In genomic region chr7:114045814-114046213, GRCm38 (mm10) we compare ENCODE assay signal across 24 mouse cellular contexts.
DNase-seq lines count a peak whose midpoint lies in the region; ATAC-seq and TF ChIP-seq lines count a peak whose summit lies in the region.
"Had no signal": no experiment of that assay in that cellular context is flagged by ENCODE, and none has a peak within 500 bp of the region (broad histone marks: within the 10 kb centered on the region; RNA-seq: fewer than 3 reads in every experiment).

No protein-coding gene starts in this region.

- H3K9ac ChIP-seq in heart, embryonic 12.5 days, result no peak overlapping the region
- H3K9ac ChIP-seq in heart, adult 2 months (ENCODE audit: low read depth, low read length), result no peak overlapping the region
- no peak overlapping the region for H3K9ac ChIP-seq in intestine, embryonic 15.5 days
- H3K9ac ChIP-seq in intestine, postnatal 0 days (ENCODE audit: low read depth, low read length), result no peak overlapping the region
- no peak overlapping the region for H3K9ac ChIP-seq in kidney, embryonic 16.5 days (replicated peaks; ENCODE audit: low read length)
- H3K9ac ChIP-seq: embryonic facial prominence, embryonic 13.5 days; forebrain, postnatal 0 days; hindbrain, embryonic 12.5 days; hindbrain, embryonic 15.5 days had no signal

- no peak for ATAC-seq in heart, embryonic 12.5 days (ENCODE audit: insufficient number of reproducible peaks, low FRiP score)
- peak; percentile 64; the same call in 1 of the 2 replicates for ATAC-seq in intestine, embryonic 15.5 days
- ATAC-seq in intestine, postnatal 0 days, result peak; percentile 59
- no peak for ATAC-seq in cerebellum, adult (ENCODE audit: insufficient number of reproducible peaks, low FRiP score, low TSS enrichment)
- ATAC-seq in kidney, embryonic 16.5 days (ENCODE audit: low FRiP score, low TSS enrichment), result no peak
- ATAC-seq: CD4-positive, CD25-positive, alpha-beta regulatory T cell, adult 4 months; forebrain, embryonic 14.5 days; forebrain, postnatal 0 days had no signal

- DNase-seq in heart, adult 2 months, result no peak
- DNase-seq: adrenal gland, adult 2 months; adrenal gland, postnatal 14 days; cerebellum, adult 11-12 months; cerebellum, adult 8-10 months; cerebellum, postnatal 10 days; cerebellum, postnatal 36 days; embryo, embryonic 11 days; forebrain, postnatal 0 days; gastrocnemius, postnatal 10 days; gastrocnemius, postnatal 36 days; kidney, adult 11 months had no signal

- peak overlapping the region; percentile 46; the same call in 1 of the 2 replicates for H3K27ac ChIP-seq in heart, embryonic 12.5 days (ENCODE audit: poor library complexity, severe bottlenecking)
- no peak overlapping the region for H3K27ac ChIP-seq in heart, adult 2 months
- H3K27ac ChIP-seq in intestine, embryonic 15.5 days, result no peak overlapping the region
- no peak overlapping the region for H3K27ac ChIP-seq in intestine, postnatal 0 days (ENCODE audit: low read depth, low read length)
- no peak overlapping the region for H3K27ac ChIP-seq in kidney, embryonic 16.5 days (ENCODE audit: low read length)
- H3K27ac ChIP-seq: embryonic facial prominence, embryonic 10.5 days; embryonic facial prominence, embryonic 13.5 days; hindbrain, embryonic 12.5 days; hindbrain, embryonic 15.5 days had no signal

- H3K4me2 ChIP-seq in heart, embryonic 12.5 days, result no peak overlapping the region
- H3K4me2 ChIP-seq in intestine, embryonic 15.5 days (replicated peaks), result no peak overlapping the region
- H3K4me2 ChIP-seq in intestine, postnatal 0 days (replicated peaks; ENCODE audit: low read depth), result no peak overlapping the region
- H3K4me2 ChIP-seq in kidney, embryonic 16.5 days (replicated peaks; ENCODE audit: low read depth, low read length), result no peak overlapping the region
- H3K4me2 ChIP-seq: embryonic facial prominence, embryonic 13.5 days; hindbrain, embryonic 12.5 days; hindbrain, embryonic 15.5 days had no signal

- peaks cover 39% of the 10 kb centered on the region for H3K36me3 ChIP-seq in heart, embryonic 12.5 days
- peaks cover 7% of the 10 kb centered on the region for H3K36me3 ChIP-seq in heart, adult 2 months (ENCODE audit: control insufficient read depth, insufficient read depth, low read length)
- H3K36me3 ChIP-seq in intestine, embryonic 15.5 days, result peaks cover 7% of the 10 kb centered on the region
- peaks cover 14% of the 10 kb centered on the region; the same call in 1 of the 2 replicates for H3K36me3 ChIP-seq in intestine, postnatal 0 days (ENCODE audit: control insufficient read depth, insufficient read depth)
- H3K36me3 ChIP-seq in kidney, embryonic 16.5 days (ENCODE audit: insufficient read depth, low read length), result peaks cover 12% of the 10 kb centered on the region; the same call in 1 of the 2 replicates
- H3K36me3 ChIP-seq: hindbrain, embryonic 12.5 days had no signal

- WGBS in heart, embryonic 12.5 days, result 62% methylated on average over 2 of the region's 2 CpGs
- 83% methylated on average over 2 of the region's 2 CpGs for WGBS in heart, adult 2 months
- 40% methylated on average over 2 of the region's 2 CpGs for WGBS in intestine, embryonic 15.5 days
- WGBS in intestine, postnatal 0 days, result 38% methylated on average over 2 of the region's 2 CpGs
- WGBS in kidney, embryonic 16.5 days, result 62% methylated on average over 2 of the region's 2 CpGs

- no peaks in the 10 kb centered on the region for H3K27me3 ChIP-seq in heart, embryonic 12.5 days (replicated peaks)
- no peaks in the 10 kb centered on the region for H3K27me3 ChIP-seq in heart, adult 2 months (ENCODE audit: control insufficient read depth, insufficient read depth, low read length)
- no peaks in the 10 kb centered on the region for H3K27me3 ChIP-seq in intestine, embryonic 15.5 days (replicated peaks)
- no peaks in the 10 kb centered on the region for H3K27me3 ChIP-seq in intestine, postnatal 0 days (replicated peaks; ENCODE audit: control insufficient read depth, insufficient read depth, low read length)
- no peaks in the 10 kb centered on the region for H3K27me3 ChIP-seq in kidney, embryonic 16.5 days (ENCODE audit: insufficient read depth, low read length)
- H3K27me3 ChIP-seq: embryonic facial prominence, embryonic 13.5 days; hindbrain, embryonic 12.5 days; hindbrain, embryonic 15.5 days had no signal

- no peak overlapping the region for H3K4me3 ChIP-seq in heart, embryonic 12.5 days
- H3K4me3 ChIP-seq in heart, adult 2 months, result no peak overlapping the region
- H3K4me3 ChIP-seq in intestine, embryonic 15.5 days (replicated peaks), result no peak overlapping the region
- H3K4me3 ChIP-seq in intestine, postnatal 0 days (ENCODE audit: low read depth, low read length), result no peak overlapping the region
- no peak overlapping the region for H3K4me3 ChIP-seq in kidney, embryonic 16.5 days (ENCODE audit: low read length)
- H3K4me3 ChIP-seq: embryonic facial prominence, embryonic 10.5 days; embryonic facial prominence, embryonic 13.5 days; erythroblast, embryonic 14.5 days; hindbrain, embryonic 12.5 days; hindbrain, embryonic 15.5 days had no signal

- H3K79me2 ChIP-seq in heart, adult 2 months (replicated peaks; ENCODE audit: control insufficient read depth, insufficient read depth, low read length), result 0 out of 2 replicates have a peak, but pooled peaks cover 1% of the 10 kb centered on the region

- peaks cover 51% of the 10 kb centered on the region for H3K4me1 ChIP-seq in heart, embryonic 12.5 days (replicated peaks)
- peaks cover 4% of the 10 kb centered on the region for H3K4me1 ChIP-seq in heart, adult 2 months (ENCODE audit: control insufficient read depth, insufficient read depth, low read length)
- 0 out of 2 replicates have a peak, but pooled peaks cover 2% of the 10 kb centered on the region for H3K4me1 ChIP-seq in intestine, embryonic 15.5 days (replicated peaks)
- no peaks in the 10 kb centered on the region for H3K4me1 ChIP-seq in intestine, postnatal 0 days (replicated peaks; ENCODE audit: control insufficient read depth, insufficient read depth, low read length)
- H3K4me1 ChIP-seq in kidney, embryonic 16.5 days (ENCODE audit: insufficient read depth, low read length), result peaks cover 4% of the 10 kb centered on the region; the same call in 1 of the 2 replicates
- H3K4me1 ChIP-seq: hindbrain, embryonic 12.5 days had no signal

- no peaks in the 10 kb centered on the region for H3K9me3 ChIP-seq in heart, embryonic 12.5 days (replicated peaks)
- no peaks in the 10 kb centered on the region for H3K9me3 ChIP-seq in intestine, embryonic 15.5 days
- no peaks in the 10 kb centered on the region for H3K9me3 ChIP-seq in intestine, postnatal 0 days (ENCODE audit: control insufficient read depth)
- no peaks in the 10 kb centered on the region for H3K9me3 ChIP-seq in kidney, embryonic 16.5 days (ENCODE audit: low read length)
- H3K9me3 ChIP-seq: embryonic facial prominence, embryonic 10.5 days; embryonic facial prominence, embryonic 13.5 days; hindbrain, embryonic 12.5 days; hindbrain, embryonic 15.5 days had no signal

- TF ChIP-seq CTCF in heart, adult 2 months (IDR thresholded peaks at IDR 0.05), result no peak
- TF ChIP-seq CTCF in intestine, postnatal 0 days (IDR thresholded peaks at IDR 0.05; ENCODE audit: low read depth), result no peak

- TF ChIP-seq POLR2A in heart, adult 2 months (IDR thresholded peaks at IDR 0.05; ENCODE audit: insufficient read depth, low read depth, low read length), result no peak

- TF ChIP-seq EP300 in heart, adult 2 months (IDR thresholded peaks at IDR 0.05; ENCODE audit: insufficient read depth, low read depth, low read length), result no peak

- intact Hi-C loops in heart, adult 2 months (cut with DNase I), result no loop called here

Comparison
In these comparisons a context has a peak if more than half of its experiments do, and no peak if none do; other contexts are left out.
1. ATAC-seq: peak in intestine, embryonic 15.5 days (single experiment) and intestine, postnatal 0 days (single experiment); none in heart, embryonic 12.5 days (single experiment), cerebellum, adult (single experiment) and kidney, embryonic 16.5 days (single experiment).